Mouse (Mus musculus): ENCODE measurements at regions not wholly inside any gene's neighbourhood (a gene's known extent, or its start where the extent isn't known, plus 50 kb on each side); places are given as distances from the start of the nearest gene placed in this dataset.

DNA sequence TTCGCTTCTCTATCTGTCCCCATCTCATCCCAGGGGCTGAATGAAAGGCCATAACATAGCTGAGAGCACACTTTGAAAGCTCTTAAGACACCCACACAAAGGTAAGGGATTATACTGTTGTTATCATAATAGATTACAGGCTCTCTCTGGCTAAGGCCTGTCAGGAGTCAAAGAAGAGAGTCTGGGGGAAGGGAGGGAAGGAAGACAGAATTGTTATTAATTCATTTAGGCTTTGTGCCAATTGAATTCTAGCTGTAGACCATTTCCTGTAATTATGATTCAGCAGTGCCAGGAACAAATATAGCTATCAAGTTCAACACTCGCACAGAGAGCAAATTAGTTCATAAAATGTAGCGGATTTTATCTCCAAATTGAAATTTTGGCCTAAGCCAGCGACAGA, 369.3 kb upstream of the Gm10306 start:
- no peak for DNase-seq (ENCODE audit: low read depth, low spot score)

DNA sequence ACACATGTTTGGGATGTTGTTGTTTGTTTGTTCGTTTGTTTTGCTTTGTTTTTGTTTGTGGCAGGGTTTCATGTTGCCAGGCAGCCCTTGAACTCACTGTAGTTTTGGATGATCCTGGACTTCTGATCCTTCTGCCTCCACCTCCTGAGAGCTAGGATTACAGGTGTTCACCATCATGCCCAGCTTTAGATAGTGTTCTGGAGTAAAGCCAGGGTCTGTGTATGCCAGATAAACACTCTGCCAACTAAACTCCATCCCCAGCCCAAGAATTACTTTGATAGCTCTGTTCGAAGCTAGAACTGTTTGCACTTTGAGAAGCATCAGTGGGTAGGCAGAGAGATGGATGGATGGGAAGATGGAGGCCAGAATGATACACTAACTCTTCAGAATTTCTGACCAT, 368.0 kb upstream of the Gm10306 start:
- no peak for DNase-seq (ENCODE audit: low read depth, low spot score)

DNA sequence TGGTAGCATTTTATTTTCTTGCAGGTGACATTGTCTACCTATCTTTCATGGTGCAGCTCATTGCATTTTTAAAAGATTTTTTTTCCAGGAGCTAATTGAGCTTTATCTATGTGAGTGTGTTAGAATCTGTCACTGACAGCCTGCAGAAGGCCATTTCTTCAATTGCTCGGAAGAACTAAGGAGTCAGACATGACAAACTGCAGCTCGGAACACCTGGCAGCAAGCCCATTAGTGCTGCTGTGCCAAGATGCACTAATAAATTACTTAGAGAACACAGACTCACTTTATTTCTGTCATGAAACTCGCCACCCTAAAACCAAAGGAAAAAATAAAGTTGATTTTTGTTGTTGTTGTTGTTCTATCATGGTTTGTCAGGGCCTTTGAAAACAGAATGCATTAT, 367.5 kb upstream of the Gm10306 start:
- no peak for DNase-seq (ENCODE audit: low read depth, low spot score)

DNA sequence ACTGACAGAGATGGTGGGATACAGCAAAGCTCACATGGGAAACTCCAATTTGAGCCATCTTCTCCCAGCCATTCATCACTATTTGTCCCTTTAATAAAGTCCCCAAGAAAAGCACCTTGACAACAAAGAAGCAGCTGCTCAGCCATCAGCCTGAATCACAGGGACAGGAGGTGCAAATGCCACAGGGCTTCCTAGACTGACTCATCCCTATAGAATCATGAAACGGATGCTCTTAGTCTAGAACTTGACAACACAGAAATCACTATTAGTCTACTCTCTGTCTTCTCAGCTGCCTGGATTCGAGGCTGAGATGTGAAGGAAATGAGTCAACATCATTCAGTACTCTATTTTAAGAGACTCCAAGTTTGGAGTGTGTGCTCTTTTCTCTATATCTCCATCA, 365.4 kb upstream of the Gm10306 start:
- no peak for DNase-seq (ENCODE audit: low read depth, low spot score)

DNA sequence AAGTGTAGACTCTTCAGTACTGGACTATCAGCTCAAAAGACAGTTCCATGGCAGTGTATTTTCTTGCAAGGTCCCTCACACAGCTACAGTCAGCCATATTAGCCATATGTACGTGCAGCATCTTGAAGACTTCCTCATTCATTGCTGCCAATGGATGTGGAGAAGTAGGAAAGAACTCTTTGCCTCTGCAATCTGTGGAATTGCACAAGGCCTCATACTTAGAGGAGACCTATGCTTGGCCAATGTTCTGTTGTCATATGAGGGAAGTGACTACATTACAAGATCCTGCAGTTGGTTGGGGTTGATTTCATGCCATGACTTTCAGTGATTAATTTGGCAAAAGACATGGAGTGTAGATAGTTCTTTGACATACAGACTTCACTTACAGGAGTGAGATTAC, 340.1 kb upstream of the Gm10306 start:
- DNase-seq (ENCODE audit: low read depth, low spot score) = no peak

DNA sequence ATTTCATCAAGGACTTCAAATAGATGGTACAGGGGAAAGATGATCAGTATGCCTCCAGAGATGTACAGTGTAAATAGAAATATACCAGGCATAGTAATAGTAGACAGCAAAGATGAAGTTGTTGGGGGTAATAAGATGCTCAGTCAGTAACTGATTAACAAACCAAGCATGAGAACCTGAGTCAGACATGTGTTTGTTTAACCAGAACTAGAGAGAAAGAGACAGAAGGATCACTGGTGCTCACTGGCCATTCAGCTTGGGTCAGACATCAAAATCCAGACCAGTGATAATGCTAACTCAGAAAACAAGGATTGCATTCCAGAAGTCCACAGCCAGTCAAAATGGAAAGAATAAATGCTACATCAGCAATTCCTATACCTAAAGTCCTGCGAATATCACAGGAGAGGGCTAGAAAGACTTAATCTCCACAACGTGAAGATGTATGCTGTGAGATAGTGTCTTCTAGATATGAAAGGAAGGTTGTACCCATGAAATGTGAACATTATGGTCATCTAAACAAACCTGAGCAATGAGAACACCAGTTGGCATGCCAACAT, 320.6 kb upstream of the Gm10306 start:
- no peak for DNase-seq (ENCODE audit: low read depth, low spot score)

DNA sequence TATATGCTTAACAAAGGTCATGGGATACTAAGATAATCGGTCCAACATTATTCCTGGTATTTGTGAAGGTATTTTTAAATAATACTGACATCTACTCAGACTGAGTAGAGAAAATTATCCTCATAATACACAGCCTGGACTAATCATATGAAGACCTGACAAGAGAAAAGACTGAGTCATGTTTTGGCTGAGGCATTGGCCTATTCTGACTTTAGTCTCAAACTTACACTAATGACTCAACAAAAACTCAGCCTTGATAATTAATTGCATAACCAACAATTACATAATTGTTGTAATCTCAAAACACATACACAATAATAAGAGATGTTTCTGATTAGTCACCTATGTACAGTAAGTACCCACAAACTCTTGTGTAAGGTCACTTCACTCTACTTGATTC, 300.3 kb upstream of the Gm10306 start:
- DNase-seq (ENCODE audit: low read depth, low spot score) = no peak

DNA sequence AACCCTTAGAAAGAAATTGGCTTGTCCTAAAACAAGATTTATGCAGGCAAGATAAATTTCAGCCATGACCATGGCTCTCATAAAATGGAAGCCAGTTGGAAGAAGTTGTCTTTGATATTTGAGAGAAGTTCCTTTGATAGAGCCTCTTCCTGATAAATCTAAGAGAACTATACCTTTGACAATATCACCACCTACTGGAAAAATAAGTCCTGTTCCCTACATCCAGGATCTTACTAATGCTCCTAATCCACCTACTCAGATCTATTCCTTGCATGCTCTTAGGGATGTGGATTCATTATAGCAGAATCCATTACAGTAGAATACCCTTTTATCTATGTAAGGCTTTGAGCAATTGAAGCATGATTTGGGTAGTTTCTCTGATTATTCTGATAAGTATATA, 295.2 kb upstream of the Gm10306 start:
- no peak for DNase-seq (ENCODE audit: low read depth, low spot score)

DNA sequence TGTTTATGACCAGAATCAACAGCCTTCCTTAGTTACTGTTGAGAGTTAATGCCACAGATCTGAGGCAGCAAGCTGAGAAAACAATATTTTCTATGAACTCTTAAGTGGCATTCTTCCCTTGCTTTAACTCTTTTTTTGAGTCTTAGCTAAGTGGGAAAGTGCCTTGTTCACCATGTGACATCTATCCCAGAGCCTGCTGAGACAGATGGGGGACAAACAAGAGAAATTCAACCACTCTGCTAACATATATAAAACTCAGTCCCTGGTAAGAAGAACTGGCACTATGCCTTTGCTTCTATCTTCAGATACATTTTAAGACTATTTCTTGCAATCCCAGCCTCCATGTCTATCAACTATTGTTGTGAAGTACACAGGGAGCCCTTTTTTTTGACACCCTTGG, 274.6 kb upstream of the Gm10306 start:
- DNase-seq (ENCODE audit: low read depth, low spot score) = no peak

DNA sequence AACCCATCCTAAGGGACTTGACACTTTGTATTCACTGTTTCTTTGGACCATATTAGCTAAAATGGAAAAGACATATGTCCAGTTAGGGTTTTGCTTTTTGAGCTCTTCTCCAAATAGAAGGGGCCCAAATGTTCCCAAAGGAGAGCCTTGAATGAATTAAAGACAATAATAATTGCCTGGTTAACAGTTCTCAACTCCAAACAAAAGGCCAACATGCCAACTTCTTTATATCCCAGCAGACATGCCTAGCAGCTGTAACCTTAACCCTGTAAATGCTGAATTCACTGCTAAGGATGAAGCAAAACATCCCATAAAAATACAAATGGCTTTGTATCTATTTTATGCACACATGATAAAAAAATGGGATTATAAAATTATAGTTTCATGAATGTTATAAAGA, 264.2 kb upstream of the Gm10306 start:
- DNase-seq (ENCODE audit: low read depth, low spot score) = no peak

DNA sequence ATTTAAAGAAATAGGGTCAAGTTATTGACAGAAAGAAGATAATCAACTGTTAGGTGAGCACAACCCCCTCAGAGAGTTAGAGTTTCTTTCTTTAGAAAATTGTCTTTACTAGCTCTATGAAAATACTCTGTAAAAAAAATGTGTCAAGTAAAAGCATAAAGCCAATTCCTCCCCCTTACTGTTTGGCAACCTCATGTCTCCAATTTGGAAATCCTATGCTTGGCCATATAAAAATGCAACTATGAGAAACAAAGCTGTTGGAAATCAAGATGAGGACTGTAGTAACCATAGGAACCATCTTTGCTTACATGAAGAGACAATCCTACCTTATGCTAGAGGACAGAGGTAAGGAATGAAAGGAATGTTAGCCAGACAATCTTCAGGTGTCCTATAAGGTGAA, 239.0 kb upstream of the Gm10306 start:
- DNase-seq (ENCODE audit: low read depth, low spot score) = no peak

DNA sequence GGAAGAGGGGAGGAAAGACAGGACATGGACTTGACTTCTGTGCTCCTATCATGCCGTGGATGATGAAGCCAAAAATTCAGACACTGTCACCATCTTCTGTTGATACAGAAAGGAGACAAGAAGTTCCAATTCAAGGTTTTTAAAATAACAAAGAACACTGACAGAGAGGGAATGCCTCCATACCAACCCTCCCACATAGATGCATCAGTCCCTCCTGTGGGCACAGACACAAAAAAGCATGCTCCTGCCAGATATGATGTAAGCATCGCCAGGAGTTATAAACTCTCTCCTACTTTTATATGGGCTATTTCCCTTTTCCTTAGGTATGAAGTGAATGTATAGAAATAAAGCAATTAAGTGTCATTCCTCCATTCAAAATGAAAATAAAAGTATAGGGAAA, 229.6 kb upstream of the Gm10306 start:
- no peak for DNase-seq (ENCODE audit: low read depth, low spot score)

DNA sequence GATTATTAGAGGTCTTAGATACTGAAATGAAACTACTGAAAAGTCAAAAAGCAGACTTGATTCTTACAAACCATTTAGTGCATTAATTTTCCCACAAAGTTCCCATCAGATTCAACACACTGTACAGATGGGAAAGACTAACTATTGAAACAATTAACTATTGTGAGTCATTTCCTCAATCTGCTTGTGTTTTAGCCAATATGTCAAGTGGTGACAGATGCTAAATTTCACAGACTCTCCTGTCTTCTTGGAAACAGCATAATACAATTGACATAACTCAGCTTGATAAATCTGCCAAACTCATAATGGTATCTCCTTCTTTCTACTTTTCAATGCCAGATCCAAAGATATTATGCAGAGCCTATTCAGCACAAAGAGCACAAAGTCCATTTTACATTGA, 213.0 kb upstream of the Gm10306 start:
- no peak for DNase-seq (ENCODE audit: low read depth, low spot score)

DNA sequence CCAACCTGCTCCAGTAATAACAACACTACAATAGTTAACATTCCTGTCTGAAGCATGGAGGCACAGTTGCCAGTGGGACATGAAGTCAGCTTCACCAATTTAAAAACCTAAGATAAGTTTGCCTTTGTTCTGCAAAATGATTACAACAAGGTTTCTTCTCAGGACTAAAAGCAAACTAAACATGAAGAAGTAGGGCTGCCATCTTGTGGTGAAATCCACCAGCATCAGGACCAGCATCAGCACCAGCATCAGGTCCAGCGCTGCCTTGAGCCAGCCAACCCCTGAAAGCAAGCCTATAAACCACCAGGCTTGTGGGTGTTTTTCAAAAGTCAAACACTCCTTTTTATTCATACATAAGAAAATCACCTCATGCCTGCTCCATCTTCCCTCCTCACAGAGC, 207.1 kb upstream of the Gm10306 start:
- peak; percentile 2 for DNase-seq (ENCODE audit: low read depth, low spot score)

DNA sequence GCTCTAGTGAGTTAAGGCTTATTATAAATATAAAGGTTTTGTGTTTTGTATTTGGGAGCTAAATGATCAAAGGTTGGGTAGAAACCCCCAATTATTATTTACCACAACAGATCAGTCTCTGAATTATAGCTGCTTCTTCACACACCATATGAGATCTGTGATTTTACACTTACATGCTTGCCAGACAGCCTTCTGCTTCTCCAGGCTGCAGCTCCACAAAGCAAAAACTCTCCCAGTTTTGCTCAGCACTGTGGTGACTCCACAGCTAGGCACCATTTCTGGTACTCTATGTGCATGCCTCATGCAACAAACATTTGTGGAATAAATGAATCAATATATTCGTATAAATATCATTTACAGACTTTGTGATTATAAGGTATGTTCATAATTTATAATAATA, 199.4 kb upstream of the Gm10306 start:
- DNase-seq (ENCODE audit: low read depth, low spot score) = no peak

DNA sequence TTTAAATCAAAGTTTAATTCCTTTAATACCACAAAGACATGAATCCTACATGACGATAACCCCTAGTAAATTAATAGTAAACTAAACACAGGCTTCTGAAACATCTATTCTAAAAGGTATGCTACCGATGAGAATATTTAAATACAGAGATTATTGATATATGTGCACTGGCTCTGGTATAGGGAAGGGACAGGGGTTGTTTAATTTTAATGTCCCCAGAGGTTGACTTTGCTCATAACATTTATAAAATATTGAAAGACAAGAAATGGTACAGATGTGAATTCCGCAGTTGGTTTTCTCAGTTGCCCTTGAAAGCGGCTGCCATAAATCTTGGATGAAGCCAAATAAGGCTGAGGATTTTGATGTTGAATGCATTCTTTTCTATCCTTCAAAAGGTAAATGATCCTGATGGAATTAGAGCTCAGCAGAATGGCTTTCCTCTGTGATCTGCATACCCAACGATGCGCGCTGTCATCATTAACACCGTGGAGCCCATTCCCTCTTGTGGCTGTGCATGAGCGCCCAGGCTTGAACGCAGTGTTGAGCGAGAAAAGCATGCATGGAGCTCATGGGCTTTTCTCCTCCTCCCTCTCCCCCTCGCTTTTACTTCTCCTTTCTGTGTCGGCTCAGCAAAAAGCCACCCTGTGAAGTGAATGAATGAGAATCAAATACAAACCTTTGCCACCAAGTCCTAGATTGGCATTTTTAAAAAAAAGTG, 195.4 kb upstream of the Gm10306 start:
- DNase-seq (ENCODE audit: low read depth, low spot score) = peak; percentile 1

DNA sequence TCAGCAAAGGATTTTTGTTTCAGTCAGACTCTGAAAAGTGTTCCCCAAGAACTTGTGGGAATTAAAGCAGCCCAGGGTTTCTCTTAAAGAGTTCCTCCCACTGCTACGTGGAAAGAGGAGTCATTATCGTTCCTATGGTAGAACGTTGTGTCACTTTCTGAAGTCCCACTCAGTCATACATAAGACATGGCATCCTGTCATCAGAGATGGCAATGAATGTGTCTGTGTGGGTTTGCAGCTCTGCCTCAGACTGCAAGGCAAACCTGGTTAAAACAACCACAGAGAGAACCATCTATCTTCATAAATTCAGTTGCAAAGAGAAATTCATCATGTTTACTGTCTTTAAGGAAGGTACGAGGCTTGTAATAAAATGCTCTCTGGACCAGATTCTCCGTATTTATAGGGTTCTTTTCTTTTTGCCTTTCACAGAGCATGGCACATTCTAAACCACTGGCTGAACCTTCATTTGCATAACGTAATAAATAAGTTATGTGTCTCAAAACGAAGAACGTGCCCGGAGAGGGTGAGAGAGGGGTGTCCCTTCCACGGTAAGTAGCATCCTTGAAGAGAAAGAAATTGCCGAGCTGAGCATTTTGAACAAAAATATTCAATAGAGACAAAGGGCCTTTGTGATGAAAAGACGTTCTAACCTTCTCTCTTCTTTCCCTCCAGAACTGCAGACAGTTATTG, 194.7 kb upstream of the Gm10306 start:
- DNase-seq (ENCODE audit: low read depth, low spot score) = no peak

DNA sequence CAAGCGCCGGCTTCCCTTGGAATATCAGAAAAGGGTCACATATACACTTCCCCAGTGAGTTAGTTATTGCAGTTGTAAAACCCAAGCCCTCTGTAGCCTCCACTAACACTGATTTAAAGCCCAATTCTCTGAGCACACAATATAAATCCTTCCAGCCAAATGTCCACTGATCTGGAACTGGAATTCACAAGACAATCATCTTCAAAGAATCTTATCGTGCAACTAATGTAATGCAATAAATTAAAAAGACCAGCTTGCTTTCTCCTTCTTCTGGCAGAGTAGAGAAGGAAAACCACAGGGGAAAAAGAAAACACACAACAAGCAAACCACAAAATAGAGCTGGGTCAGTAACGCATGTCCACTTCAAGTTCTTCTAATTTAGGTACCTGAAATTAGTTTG, 191.0 kb upstream of the Gm10306 start:
- no peak for DNase-seq (ENCODE audit: low read depth, low spot score)

DNA sequence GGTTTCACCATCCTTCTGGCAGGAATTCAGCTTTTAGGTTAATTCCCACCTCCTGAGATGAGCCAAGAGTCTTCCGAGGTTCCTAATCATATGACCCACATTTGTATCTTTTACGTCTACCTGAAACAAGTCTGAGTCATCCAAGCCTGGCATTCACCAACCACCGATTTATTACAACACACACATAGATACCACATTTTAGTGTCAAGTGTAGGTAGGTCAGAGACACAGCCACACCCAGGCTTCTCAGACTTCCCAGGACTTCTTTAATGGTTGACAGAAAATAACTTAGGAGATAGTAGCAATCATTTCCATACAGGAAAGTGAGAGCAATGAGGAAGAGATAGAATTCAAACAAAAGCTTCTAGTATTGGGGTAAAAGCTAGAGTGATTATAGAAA, 189.2 kb upstream of the Gm10306 start:
- no peak for DNase-seq (ENCODE audit: low read depth, low spot score)

DNA sequence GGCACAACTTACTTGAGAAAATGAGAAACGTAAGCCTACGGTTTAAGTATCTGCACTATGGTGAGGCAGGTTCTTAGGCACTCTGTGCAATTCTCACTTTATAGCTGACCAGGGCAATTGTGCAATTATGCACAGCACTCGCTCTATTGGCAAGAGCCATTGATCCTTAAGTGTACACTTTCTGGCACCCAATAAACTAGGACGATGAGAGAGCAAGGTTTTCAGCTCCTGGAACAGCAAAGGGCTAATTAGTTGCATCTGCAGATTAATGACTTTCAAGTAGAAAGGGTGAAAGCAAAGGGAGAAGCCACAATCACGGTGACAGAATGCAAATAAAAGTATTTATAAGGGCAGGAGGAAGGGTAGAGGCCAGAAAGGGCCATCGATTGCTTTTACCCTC, 185.4 kb upstream of the Gm10306 start:
- no peak for DNase-seq (ENCODE audit: low read depth, low spot score)

DNA sequence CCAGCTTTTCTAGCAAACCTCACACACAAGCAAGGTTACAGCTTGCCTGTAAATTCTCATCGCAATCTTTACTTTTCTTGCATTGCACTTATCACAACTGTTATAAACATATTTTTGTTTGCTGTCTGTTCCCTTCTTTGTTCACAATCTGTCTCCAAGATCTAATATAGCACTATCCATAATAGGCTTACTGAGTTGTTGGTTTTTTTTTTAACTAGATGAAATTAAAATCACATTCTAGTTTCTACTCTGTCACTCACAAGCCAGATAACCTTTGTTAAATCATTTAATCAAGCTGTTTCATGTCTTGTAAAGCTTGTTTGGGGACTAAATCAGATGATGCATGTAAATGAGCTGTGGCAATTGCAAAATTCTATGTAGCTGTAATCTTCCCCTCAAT, 180.1 kb upstream of the Gm10306 start:
- DNase-seq (ENCODE audit: low read depth, low spot score) = no peak

DNA sequence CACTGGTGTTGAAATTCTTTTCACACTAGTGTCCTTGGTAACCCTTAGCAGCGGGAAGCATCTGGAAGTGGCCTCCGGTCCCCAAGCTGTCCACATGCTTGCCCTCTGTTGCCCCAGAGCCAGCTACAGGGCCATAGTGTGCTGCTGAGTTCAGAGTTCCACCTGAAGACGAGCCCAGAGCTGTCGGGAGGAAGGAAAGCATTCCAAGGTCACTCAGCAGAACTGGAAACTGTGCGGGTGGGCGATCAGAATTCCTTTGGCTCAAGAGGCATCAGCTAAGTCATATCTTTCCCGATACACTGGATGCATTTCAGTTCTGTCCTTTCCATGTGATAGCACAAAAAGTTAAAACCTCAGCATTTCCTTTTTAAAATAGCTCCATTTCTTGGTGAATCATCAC, 170.6 kb upstream of the Gm10306 start:
- DNase-seq (ENCODE audit: low read depth, low spot score) = no peak

DNA sequence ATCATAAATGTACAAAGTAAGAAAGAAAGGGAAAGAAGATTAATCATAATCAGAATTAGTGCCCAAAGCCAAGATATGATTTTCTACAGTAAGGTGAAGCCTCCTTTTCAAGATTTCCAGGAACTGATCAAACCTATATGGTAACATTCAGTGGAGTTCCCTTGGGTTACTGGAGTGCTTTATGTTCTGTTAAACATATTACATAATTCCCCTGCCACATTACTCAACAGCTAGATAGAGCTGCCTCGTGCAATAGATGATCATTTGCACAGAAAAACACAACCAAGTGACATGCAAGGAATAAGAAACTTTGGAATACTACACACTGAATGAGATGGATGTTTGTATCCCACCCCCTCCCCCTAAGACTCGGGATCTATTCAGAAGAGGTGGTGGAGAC, 168.0 kb upstream of the Gm10306 start:
- no peak for DNase-seq (ENCODE audit: low read depth, low spot score)

All from ZHBTc4 (cell line).